Mouse (Mus musculus): ENCODE results near the gene Crabp2. TPM values are rescaled to one million over a fixed set of nuclear protein-coding genes. Genes with fewer than 3 reads are reported as not detected.

Crabp2 gene
- 3.9 TPM for polyA plus RNA-seq (2014; fragmentation: Illumina TruSeq; extraction: RNeasy Lipid Tissue Mini Kit (QIAGEN cat#74804); ENCODE audit: low read depth, low replicate concordance)

DNA sequence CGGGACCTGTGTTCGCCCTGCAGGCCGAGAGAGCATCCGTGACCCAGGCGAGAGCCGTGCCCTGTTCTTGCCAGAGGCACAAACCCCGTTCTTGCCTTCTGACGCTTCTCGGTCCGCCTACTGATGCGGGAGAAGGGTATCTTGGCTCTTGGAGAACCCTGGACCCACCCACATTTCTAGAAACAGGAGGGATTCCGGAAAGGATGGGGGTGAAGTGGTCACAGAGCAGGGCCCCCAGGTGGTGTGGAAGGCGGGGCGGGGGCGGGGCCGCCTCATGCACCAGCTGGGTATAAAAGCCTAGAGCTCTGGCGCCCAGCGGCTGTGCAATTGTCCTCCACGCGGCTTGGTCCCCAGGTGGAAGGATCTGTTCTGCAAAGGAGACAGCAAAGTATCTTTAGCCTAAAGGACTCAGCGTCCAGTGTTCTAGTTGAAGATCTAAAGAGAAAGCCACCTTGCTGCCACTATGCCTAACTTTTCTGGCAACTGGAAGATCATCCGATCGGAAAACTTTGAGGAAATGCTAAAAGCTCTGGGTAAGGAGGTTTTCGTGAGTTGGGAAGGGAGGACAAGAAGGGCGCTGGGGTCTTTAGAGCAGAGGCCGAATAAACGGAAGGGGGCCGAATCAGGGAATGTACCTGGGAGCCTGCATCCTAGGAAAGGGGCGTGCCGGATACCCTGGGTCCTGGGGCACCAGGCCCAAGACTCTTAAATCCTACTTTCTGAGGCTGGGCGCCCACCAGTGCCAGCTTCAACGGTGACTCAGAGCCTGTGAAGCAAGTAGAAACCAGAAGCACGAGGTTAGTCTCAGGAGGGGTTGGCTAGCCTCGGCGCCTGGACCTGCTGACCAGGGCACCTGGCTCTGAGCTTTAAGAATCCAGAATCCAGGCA is at the start of gene Crabp2:
Crabp2 (plus strand) TSS at position 289 of the 888 bp plus-strand sequence.

DNA sequence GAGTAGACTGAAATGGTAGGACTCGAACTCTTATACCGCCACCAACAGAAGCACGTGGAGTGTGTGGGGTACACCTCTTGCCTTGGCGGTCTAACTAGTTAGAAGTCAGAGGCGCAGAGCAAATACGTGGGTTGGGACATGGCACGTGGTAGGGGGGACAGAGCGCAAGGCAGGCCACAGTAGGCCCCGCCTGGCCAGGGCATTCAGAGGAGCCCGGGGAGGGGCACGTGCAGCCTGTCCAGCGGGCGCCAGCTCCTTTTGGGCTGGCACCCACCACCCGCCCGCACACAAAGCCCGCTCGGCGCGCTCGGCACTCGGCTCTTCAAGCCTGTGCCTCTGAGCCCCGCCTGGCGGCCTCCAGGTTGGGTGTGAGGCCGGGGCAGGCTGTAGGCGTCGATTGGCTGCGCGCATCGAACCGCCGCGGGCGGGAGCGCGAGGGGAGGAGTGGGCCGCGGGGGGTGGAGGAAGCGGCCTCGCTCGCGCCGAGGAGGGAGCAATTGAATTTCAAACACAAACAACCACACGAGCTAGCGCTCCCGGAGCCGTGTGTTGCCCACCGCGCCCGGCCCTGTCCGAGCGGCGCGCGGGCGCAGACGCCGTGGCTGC is 42.5 kb upstream of the Crabp2 start, which contains the start of gene Hdgf:
Hdgf (plus strand) TSS at position 442 of the 606 bp plus-strand sequence.

GRCm38 (mm10) chr3:87919336-87920108 is 28.9 kb upstream of the Crabp2 start, which contains the start of gene Mrpl24:
Gene Mrpl24, plus strand, starts transcription at chr3:87919506.

DNA sequence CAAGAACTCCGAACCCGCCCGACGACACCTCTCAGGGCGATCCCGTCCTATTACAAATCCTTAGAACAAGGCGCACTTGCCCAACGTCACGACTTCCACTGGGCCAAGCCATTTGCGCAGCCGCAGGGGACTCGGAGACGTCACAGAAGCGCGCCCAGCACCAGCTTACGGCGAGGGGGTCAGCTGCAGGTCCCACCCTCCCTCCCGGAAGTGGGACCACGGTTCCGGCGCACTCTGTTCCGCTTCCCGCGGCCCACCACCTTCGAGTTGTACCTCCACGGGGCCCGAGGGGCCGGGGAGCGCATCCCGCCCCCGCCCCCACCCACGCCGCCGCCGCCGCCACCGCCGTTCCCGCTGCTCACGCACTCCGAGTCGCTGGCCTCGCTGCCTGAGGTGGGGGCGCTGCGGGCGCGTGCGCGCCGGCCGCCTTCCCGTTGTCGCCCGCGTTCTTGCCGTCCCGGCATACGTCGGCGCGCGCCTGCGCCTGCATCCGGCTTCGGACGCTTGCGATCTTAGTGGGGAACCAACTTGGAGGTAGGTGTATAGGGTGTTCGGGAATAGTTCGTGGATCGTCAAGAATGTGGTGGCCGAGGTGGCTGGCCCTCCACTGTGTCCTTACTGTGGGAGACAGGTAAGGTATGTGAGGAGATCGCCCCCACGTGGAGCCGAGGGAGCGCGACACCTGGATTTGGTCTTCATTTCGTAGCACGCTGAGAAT is 18.2 kb upstream of the Crabp2 start, which contains the start of the genes Isg20l2 and Rrnad1:
Isg20l2 (plus strand) TSS at position 237 of the 718 bp plus-strand sequence.
Rrnad1 (minus strand) TSS at position 640 of the 718 bp plus-strand sequence.

GRCm38 (mm10) chr3:87970939-87971488 is 22.5 kb downstream of the Crabp2 start, which contains the start of gene Nes:
Gene Nes, plus strand, starts transcription at chr3:87971078.

GRCm38 (mm10) chr3:88000181-88000580 is 51.7 kb downstream of the Crabp2 start, which contains the start of gene Bcan:
Gene Bcan, minus strand, starts transcription at chr3:88000230.

Other genes starting within 250 kb of the Crabp2 start
- gene Lrrc71, start 200.0 kb upstream of the Crabp2 start, polyA plus RNA-seq (2014; fragmentation: Illumina TruSeq; extraction: RNeasy Lipid Tissue Mini Kit (QIAGEN cat#74804); ENCODE audit: low read depth, low replicate concordance): 6.5 TPM
- 1.3 TPM for gene Ntrk1, start 153.5 kb upstream of the Crabp2 start, polyA plus RNA-seq (2014; fragmentation: Illumina TruSeq; extraction: RNeasy Lipid Tissue Mini Kit (QIAGEN cat#74804); ENCODE audit: low read depth, low replicate concordance)
- 2.8 TPM for gene Insrr, start 151.7 kb upstream of the Crabp2 start, polyA plus RNA-seq (2014; fragmentation: Illumina TruSeq; extraction: RNeasy Lipid Tissue Mini Kit (QIAGEN cat#74804); ENCODE audit: low read depth, low replicate concordance)
- 39.1 TPM for gene Pear1, start 124.4 kb upstream of the Crabp2 start, polyA plus RNA-seq (2014; fragmentation: Illumina TruSeq; extraction: RNeasy Lipid Tissue Mini Kit (QIAGEN cat#74804); ENCODE audit: low read depth, low replicate concordance)
- gene Sh2d2a, start 101.9 kb upstream of the Crabp2 start, polyA plus RNA-seq (2014; fragmentation: Illumina TruSeq; extraction: RNeasy Lipid Tissue Mini Kit (QIAGEN cat#74804); ENCODE audit: low read depth, low replicate concordance): 0.55 TPM
- gene Prcc, start 63.1 kb upstream of the Crabp2 start, polyA plus RNA-seq (2014; fragmentation: Illumina TruSeq; extraction: RNeasy Lipid Tissue Mini Kit (QIAGEN cat#74804); ENCODE audit: low read depth, low replicate concordance): 24.2 TPM
- gene Hdgf, start 42.3 kb upstream of the Crabp2 start, polyA plus RNA-seq (2014; fragmentation: Illumina TruSeq; extraction: RNeasy Lipid Tissue Mini Kit (QIAGEN cat#74804); ENCODE audit: low read depth, low replicate concordance): 132 TPM
- 115 TPM for gene Mrpl24, start 29.2 kb upstream of the Crabp2 start, polyA plus RNA-seq (2014; fragmentation: Illumina TruSeq; extraction: RNeasy Lipid Tissue Mini Kit (QIAGEN cat#74804); ENCODE audit: low read depth, low replicate concordance)
- 15.9 TPM for gene Isg20l2, start 18.4 kb upstream of the Crabp2 start, polyA plus RNA-seq (2014; fragmentation: Illumina TruSeq; extraction: RNeasy Lipid Tissue Mini Kit (QIAGEN cat#74804); ENCODE audit: low read depth, low replicate concordance)
- gene Rrnad1, start 17.9 kb upstream of the Crabp2 start, polyA plus RNA-seq (2014; fragmentation: Illumina TruSeq; extraction: RNeasy Lipid Tissue Mini Kit (QIAGEN cat#74804); ENCODE audit: low read depth, low replicate concordance): 19.1 TPM
- 9.0 TPM for gene Nes, start 22.4 kb downstream of the Crabp2 start, polyA plus RNA-seq (2014; fragmentation: Illumina TruSeq; extraction: RNeasy Lipid Tissue Mini Kit (QIAGEN cat#74804); ENCODE audit: low read depth, low replicate concordance)
- gene Bcan, start 51.6 kb downstream of the Crabp2 start, polyA plus RNA-seq (2014; fragmentation: Illumina TruSeq; extraction: RNeasy Lipid Tissue Mini Kit (QIAGEN cat#74804); ENCODE audit: low read depth, low replicate concordance): not detected
- gene Hapln2, start 78.9 kb downstream of the Crabp2 start, polyA plus RNA-seq (2014; fragmentation: Illumina TruSeq; extraction: RNeasy Lipid Tissue Mini Kit (QIAGEN cat#74804); ENCODE audit: low read depth, low replicate concordance): not detected
- gene Gpatch4, start 94.4 kb downstream of the Crabp2 start, polyA plus RNA-seq (2014; fragmentation: Illumina TruSeq; extraction: RNeasy Lipid Tissue Mini Kit (QIAGEN cat#74804); ENCODE audit: low read depth, low replicate concordance): 11.0 TPM
- gene Naxe, start 109.8 kb downstream of the Crabp2 start, polyA plus RNA-seq (2014; fragmentation: Illumina TruSeq; extraction: RNeasy Lipid Tissue Mini Kit (QIAGEN cat#74804); ENCODE audit: low read depth, low replicate concordance): 105 TPM
- 6.3 TPM for gene Ttc24, start 129.6 kb downstream of the Crabp2 start, polyA plus RNA-seq (2014; fragmentation: Illumina TruSeq; extraction: RNeasy Lipid Tissue Mini Kit (QIAGEN cat#74804); ENCODE audit: low read depth, low replicate concordance)
- 1.1 TPM for gene Iqgap3, start 133.3 kb downstream of the Crabp2 start, polyA plus RNA-seq (2014; fragmentation: Illumina TruSeq; extraction: RNeasy Lipid Tissue Mini Kit (QIAGEN cat#74804); ENCODE audit: low read depth, low replicate concordance)
- 35.4 TPM for gene Mef2d, start 193.7 kb downstream of the Crabp2 start, polyA plus RNA-seq (2014; fragmentation: Illumina TruSeq; extraction: RNeasy Lipid Tissue Mini Kit (QIAGEN cat#74804); ENCODE audit: low read depth, low replicate concordance)

Measured in adipose tissue, adult 10 weeks (tissue).